Comparison of ENCODE assay signal across 8 mouse cellular contexts in the genomic region with DNA sequence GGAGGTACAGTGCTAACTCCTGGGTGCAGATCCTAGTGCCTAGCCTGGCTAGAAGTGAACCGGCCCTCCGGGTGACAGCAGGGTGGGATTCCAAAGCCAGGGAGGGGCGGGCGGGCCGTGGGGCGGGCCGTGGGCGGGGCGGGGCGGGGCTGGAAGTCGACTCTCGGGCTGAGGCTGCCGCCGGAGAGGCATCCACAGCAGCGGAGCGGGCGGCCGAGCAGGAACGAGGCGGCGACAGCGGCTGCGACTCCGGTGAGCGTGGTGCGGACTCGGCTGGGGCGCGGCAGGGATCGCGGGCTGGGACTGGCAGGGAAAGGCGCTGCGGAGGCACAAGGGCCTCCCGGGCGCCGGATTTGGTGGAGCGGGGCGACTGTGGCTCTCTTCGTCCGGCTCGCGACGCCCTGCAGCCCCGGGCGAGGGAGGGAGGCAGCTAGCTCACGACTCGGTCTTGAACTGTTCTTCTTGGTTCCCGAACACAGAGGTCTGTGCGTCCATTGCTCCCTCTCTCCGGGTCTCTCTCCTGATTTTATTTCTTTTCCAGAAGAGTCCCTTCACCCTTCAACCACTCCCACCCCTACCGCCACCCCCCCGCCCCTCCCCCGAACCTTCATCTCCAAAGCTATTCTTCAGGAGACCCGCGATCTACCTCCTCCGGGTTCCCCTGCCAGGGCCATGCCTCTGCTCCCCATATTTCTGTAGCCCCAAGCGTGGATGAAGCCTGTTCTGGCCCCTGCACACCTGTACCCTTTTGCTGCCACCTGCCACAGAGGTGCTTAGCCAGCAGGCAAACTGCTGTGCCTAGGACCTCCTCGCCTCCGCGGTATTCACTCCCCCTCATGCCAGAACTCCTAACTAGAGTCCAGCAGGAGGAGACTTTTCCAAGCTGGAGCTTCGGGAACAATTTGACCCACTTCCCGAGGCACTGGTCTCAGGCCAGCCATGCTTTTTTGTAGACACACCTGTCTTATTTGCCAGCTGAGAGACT. TPM values are rescaled to one million over a fixed set of nuclear protein-coding genes. Genes with fewer than 3 reads are reported as not detected.
DNase-seq lines count a peak whose midpoint lies in the region; ATAC-seq and TF ChIP-seq lines count a peak whose summit lies in the region.

A gene (plus strand): TSS at position 153 of the 985 bp plus-strand sequence.

- 0 out of 2 replicates have a peak, but pooled peaks cover 2% of the 10 kb centered on the region for H3K27me3 ChIP-seq in hindbrain, embryonic 14.5 days (ENCODE audit: control insufficient read depth, insufficient read depth, low read length)

- peak; percentile 66 for DNase-seq in R1 (ENCODE audit: low read depth, low spot score)
- peak; percentile 80 to 85 for DNase-seq in cerebellum, postnatal 14 days
- DNase-seq in gastrocnemius, adult 18-20 months (ENCODE audit: low spot score), result peak; percentile 60
- peak; percentile 66 for DNase-seq in hindbrain, embryonic 14.5 days (ENCODE audit: low spot score)
- DNase-seq in left cerebral cortex, adult 2 months (ENCODE audit: extremely low spot score in 1 of 2, low spot score in 2 of 2), result peak; percentile 80 to 81
- DNase-seq in lung, postnatal 4 days, result peak; percentile 83 to 87
- DNase-seq in right cerebral cortex, adult 18-20 months, result peak; percentile 83
- DNase-seq in urinary bladder, adult 2 months (ENCODE audit: low spot score), result peak; percentile 89

- peak; percentile 88 for ATAC-seq in hindbrain, embryonic 14.5 days (ENCODE audit: low FRiP score)

- TF ChIP-seq CTCF in left cerebral cortex, adult 2 months (IDR thresholded peaks at IDR 0.05), result peak; percentile 8; the same call in 1 of the 2 replicates

- H3K9ac ChIP-seq in hindbrain, embryonic 14.5 days, result peak within 1 kb of the TSS; percentile 93

- intact Hi-C loops in left cerebral cortex, adult 2 months (cut with DNase I), result loop anchor here (1.0 to 2.0 kb wide), 5 partner anchors 25 to 83 kb away; no protein-coding TSS in a partner anchor

- no peaks in the 10 kb centered on the region for H3K9me3 ChIP-seq in hindbrain, embryonic 14.5 days (ENCODE audit: control insufficient read depth, low read length)

- peak within 1 kb of the TSS; percentile 80 for H3K4me2 ChIP-seq in hindbrain, embryonic 14.5 days (replicated peaks)

- peak within 1 kb of the TSS; percentile 71 for H3K27ac ChIP-seq in hindbrain, embryonic 14.5 days
- peak within 1 kb of the TSS; percentile 99 for H3K27ac ChIP-seq in left cerebral cortex, adult 2 months

- H3K36me3 ChIP-seq in hindbrain, embryonic 14.5 days (replicated peaks; ENCODE audit: control insufficient read depth, insufficient read depth), result no peaks in the 10 kb centered on the region

- WGBS in hindbrain, embryonic 14.5 days, result under 1% methylated on average over 48 of the region's 62 CpGs

- H3K4me3 ChIP-seq in hindbrain, embryonic 14.5 days (replicated peaks; ENCODE audit: low read length), result peak within 1 kb of the TSS; percentile 82
- H3K4me3 ChIP-seq in left cerebral cortex, adult 2 months, result peak within 1 kb of the TSS; percentile 99

- peaks cover 48% of the 10 kb centered on the region for H3K4me1 ChIP-seq in hindbrain, embryonic 14.5 days (replicated peaks; ENCODE audit: control insufficient read depth, insufficient read depth, low read length)

RNA-seq across cellular contexts. Expression of the gene that starts here (rescaled TPM):
- 1 to 10 TPM; 3.0 to 4.0 TPM for total RNA-seq in gastrocnemius, adult 18-20 months (2021)
- polyA plus RNA-seq in hindbrain, embryonic 14.5 days (2014; fragmentation: Nextera tagmentation; extraction: Ambion mirVana), result 66.3 and 80.7 TPM in 2 replicates
- 100 to 1,000 TPM; 174 to 176 TPM for total RNA-seq in left cerebral cortex, adult 2 months (2021)
- 12.3 and 18.9 TPM in 2 replicates for polyA plus RNA-seq in urinary bladder, adult 2 months (2012; rRNA removed)

Comparison
In these comparisons a context has a peak if more than half of its experiments do, and no peak if none do; other contexts are left out.
1. Peak in every context shown above with its lines: DNase-seq, ATAC-seq, H3K4me3 ChIP-seq and H3K27ac ChIP-seq.
2. RNA of the gene that starts here (total RNA-seq): 174 to 176 TPM in left cerebral cortex, adult 2 months; 3.0 to 4.0 TPM in gastrocnemius, adult 18-20 months; every median in the first group is over 10 times any median in the second.